Mouse (Mus musculus): Measurements from ENCODE around the gene Bmp6.

DNA sequence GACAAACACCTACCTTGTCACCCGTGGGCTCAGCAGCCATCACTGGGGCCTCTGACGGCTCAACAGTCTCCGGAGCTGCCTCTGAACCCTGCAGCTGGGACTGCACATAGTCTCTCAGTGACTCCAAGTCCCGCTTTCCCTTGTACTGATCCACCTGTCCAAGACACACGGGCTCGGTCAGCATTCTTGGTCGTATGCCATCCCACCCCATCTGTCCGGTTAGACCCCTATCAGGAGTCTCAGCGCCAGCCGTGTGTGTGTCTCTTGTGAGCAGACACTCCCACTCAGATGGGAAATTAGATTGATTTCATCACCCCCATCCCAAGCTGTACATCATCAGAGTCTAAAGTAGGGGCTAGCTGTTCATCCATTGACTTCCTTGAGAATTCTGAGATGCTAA, 162.0 kb downstream of the Bmp6 start:
- no peak for TF ChIP-seq POLR2A (IDR thresholded peaks at IDR 0.05; ENCODE audit: borderline replicate concordance, low read depth, low read length)
- no peak for TF ChIP-seq CTCF (IDR thresholded peaks at IDR 0.05; ENCODE audit: low read depth, low read length)

Data from bone marrow macrophage, adult 2 months (primary cell).